ENCODE assay signal across 12 mouse cellular contexts in genomic region chr2:22753461-22754075, GRCm38 (mm10).
"Had no signal": no experiment of that assay in that cellular context is flagged by ENCODE, and none has a peak within 500 bp of the region (broad histone marks: within the 10 kb centered on the region; RNA-seq: fewer than 3 reads in every experiment).

No protein-coding gene starts in this region.

- ATAC-seq: liver, embryonic 12.5 days; midbrain, embryonic 15.5 days had no signal

- H3K9me3 ChIP-seq: kidney, embryonic 15.5 days; limb, embryonic 15.5 days; liver, embryonic 12.5 days; midbrain, embryonic 10.5 days; midbrain, embryonic 15.5 days; neural tube, embryonic 12.5 days had no signal

- DNase-seq: kidney, adult 2 months; kidney, postnatal 14 days; lung, postnatal 36 days; right cerebral cortex, postnatal 4 days; thymus, postnatal 4 days had no signal

- H3K27ac ChIP-seq: kidney, embryonic 15.5 days; left cerebral cortex, adult 2 months; limb, embryonic 15.5 days; liver, embryonic 12.5 days; midbrain, embryonic 10.5 days; midbrain, embryonic 15.5 days; neural tube, embryonic 12.5 days had no signal

- H3K4me1 ChIP-seq: kidney, embryonic 15.5 days; limb, embryonic 15.5 days; midbrain, embryonic 10.5 days; midbrain, embryonic 15.5 days; neural tube, embryonic 12.5 days had no signal

- H3K27me3 ChIP-seq: kidney, embryonic 15.5 days; limb, embryonic 15.5 days; liver, embryonic 12.5 days; midbrain, embryonic 15.5 days; neural tube, embryonic 12.5 days had no signal

- H3K4me2 ChIP-seq: kidney, embryonic 15.5 days; limb, embryonic 15.5 days; liver, embryonic 12.5 days; midbrain, embryonic 15.5 days; neural tube, embryonic 12.5 days had no signal

- H3K9ac ChIP-seq: kidney, embryonic 15.5 days; limb, embryonic 15.5 days; liver, embryonic 12.5 days; midbrain, embryonic 15.5 days; neural tube, embryonic 12.5 days had no signal

- H3K4me3 ChIP-seq: kidney, embryonic 15.5 days; left cerebral cortex, adult 2 months; limb, embryonic 15.5 days; liver, embryonic 12.5 days; midbrain, embryonic 10.5 days; midbrain, embryonic 15.5 days; neural tube, embryonic 12.5 days had no signal

- H3K36me3 ChIP-seq: kidney, embryonic 15.5 days; limb, embryonic 15.5 days; liver, embryonic 12.5 days; midbrain, embryonic 10.5 days; midbrain, embryonic 15.5 days; neural tube, embryonic 12.5 days had no signal
